Mouse (Mus musculus) regulatory T cell (primary cell): ENCODE measurements around the gene Ndufb4.
"Not testable (repeated sequence)": the region's sequence is repeated elsewhere in the genome, so short reads cannot be mapped to it uniquely, and the experiment has no call there.

Experiments
- in situ Hi-C: fragments of 300-600 bp; cut with MboI, MseI; formaldehyde crosslinking; loops from one replicate; pipeline ENCODE4 v1.15.1; 2025; ENCODE audit warnings: high pct_unique_total_duplicates

The Ndufb4 gene

DNA sequence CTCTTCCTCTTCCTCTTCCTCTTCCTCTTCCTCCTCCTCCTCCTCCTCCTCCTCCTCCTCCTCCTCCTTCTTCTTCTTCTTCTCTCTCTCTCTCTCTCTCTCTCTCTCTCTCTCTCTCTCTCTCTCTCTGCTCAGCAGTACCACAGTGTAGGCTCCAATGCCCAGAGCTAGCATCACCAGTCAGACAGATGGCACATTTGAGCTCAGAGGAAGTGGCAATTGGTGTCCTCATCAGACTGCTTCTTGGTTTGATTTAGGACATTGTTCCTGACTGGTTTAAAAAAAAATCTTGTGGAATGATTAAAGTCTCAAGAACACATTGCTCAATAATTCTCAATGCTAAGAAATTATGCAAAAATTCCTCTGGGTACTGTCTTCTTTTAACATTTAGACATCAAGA is 13.7 kb downstream of the Ndufb4 start:
- in situ Hi-C loops, result not testable (repeated sequence)

DNA sequence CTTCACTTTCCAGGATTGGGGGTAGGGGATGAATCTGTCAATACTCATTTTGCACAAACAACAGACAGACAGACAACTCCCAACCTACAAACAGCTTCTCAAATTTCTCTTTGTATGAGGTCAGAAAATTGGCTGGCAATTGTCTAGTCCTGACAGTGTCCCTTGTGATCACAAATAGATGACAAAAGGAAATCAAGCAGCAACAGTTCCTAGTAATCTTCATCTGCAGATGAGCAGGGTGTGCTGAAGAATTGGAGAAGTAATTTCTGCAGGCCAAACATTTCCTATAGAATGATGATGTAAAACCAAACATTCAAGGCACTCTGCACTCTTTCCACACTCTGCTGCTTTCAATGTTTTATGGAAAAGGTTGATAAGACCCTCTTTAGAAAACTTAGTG is 16.5 kb downstream of the Ndufb4 start:
- in situ Hi-C loops, result no loop called here

DNA sequence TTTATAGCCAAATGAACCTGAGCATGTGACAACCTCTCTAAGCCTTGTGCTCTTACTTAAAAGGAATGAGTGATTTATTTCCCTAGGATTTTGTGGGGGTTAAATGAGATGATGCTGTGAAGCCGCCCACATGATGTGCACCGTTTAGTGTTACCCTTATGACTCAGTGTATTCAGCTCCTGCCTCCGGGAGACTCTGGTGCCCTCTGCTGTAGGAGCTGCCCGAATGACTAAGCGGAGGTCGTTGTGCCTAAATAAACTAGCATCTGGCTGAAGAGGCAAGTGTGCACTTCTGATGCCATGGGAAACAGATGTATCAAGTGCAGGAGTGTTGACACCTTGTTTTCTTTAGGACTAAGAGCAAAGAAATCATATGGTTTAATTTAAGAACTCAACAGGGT is 18.1 kb downstream of the Ndufb4 start:
- in situ Hi-C loops, result no loop called here

DNA sequence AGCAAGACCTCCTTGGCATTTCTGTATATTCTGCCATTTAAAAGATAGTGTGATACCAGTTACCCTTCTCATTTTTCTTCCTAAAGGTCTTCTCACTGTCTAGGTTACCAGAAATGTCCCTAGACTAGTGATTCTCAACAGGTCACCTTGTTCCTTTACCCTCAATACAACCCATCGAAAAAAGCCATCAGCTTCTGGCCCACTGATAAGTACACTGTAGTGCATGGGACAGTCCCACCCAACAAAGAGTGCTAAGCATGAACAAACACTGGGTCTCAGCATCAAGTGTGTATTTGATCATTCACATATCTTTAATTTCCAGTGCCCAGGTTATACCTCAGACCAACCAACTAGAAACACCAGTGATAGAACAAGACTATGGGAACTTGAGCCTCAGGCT is 19.2 kb downstream of the Ndufb4 start:
- in situ Hi-C loops, result no loop called here

DNA sequence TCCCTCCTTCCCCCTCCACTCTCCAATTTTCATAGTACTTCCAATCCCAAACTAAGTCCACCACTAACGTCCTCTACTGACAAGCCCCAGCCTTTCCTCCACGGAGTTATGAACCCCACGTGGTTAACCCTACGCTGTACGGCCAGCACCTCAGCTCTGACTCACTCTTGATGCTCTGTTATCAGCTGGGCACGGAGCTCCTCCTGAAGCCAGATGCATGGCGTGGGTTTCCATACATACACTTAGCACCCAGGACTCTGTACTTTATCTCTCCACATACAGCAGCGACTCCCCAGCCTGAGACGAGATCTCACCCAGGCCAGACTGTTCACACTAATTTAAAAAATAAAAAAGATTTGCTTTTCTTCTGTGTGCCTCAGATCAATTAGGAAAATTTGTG is 19.7 kb downstream of the Ndufb4 start:
- in situ Hi-C loops, result no loop called here

DNA sequence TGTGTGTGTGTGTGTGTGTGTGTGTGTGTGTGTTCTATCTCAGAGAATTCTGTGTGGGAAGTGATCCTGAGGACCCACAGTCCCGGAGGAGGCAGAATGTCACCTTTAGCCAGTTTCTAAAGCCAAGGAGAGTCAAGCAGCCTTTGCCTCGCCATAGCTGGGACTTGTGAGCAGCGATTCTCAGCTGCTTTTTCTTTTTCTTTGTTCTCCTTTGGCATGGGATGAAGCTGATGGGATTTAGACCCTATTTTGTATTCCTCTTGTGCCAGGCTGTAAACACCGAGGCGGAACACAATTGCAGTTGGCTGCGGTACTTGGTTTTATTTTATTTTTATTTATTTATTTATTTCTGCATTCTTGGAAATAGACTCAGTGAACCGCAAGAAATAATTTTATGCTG is 25.2 kb downstream of the Ndufb4 start:
- in situ Hi-C loops, result no loop called here

DNA sequence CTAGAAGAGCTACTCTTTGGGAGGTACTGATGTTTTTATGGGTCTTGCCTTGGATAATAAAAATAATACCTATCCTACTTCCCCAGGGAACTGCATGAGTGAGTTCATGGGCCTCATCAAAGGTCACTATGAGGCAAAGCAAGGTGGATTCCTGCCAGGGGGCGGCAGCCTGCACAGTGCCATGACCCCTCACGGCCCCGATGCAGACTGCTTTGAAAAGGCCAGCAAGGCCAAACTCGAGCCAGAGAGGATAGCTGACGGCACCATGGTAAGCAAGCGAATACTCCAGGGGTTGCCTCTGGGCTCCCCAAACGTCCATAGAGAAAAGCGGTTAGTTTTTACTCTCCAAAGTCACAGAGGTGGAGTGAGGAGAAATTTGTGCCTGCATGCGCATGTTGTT is 25.9 kb downstream of the Ndufb4 start:
- in situ Hi-C loops, result no loop called here

- in situ Hi-C loops, result no loop called here
Observed at GRCm38 (mm10) chr16:37626388-37626949, 27.8 kb downstream of the Ndufb4 start.

- in situ Hi-C loops, result no loop called here
Observed at GRCm38 (mm10) chr16:37622919-37623318, 31.3 kb downstream of the Ndufb4 start.

DNA sequence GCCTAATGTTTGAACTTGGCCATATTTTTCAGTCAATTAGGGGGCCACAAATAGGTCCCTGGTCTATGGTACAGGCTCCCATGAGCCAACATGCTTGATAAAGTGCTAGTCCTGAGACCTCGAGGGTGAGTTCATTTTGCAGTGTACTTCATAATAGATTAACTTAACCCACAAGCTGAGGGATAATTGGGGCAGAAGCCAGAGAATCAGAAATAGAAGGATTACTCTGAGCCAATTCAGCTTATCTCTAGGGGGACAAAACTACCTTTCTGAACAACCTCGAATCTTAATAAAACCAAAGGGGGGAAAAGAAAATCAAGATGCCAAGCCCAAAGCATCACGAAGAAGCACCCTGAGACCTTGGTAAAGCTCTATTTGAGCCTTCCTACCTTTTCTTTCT is 31.9 kb downstream of the Ndufb4 start:
- in situ Hi-C loops, result no loop called here

GRCm38 (mm10) chr16:37617695-37618094 is 36.6 kb downstream of the Ndufb4 start:
- in situ Hi-C loops, result no loop called here

GRCm38 (mm10) chr16:37616104-37616503 is 38.1 kb downstream of the Ndufb4 start:
- in situ Hi-C loops, result no loop called here

DNA sequence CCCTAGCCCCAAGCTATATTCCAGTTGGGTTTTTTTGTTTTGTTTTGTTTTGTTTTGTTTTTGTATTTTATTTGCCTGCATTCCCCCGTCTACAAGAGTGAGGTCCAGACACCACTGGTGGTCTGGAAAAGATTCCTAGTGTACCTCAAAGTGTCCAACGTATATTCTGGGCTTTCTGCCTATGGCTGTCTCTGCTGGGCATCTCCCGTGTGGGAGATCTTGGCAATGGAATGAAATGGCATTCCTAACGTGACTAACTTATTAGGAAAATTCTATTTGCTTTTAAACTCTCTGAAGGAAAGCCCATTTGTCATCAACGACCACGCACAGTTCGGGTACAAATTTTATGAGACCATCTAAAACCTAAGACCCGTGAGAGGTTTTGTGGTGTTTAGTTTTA is 38.8 kb downstream of the Ndufb4 start:
- in situ Hi-C loops, result no loop called here

DNA sequence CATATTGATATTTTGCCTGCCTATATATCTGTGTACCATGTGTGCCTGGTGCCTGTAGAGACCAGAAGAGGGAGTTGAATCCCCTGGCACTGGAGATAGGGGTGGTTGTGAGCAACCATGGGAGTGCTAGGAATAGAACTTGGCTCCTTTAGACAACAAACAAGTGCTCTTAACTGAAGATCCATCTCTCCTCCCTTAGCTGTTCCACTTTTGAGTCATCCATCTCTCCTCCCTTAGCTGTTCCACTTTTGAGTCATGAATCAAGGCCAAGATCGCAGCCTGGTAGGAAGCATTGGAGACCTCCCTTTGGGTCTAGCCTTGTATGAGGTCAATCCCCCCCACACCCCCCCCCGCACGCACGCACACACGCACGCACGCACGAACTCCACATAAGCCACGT is 39.7 kb downstream of the Ndufb4 start:
- in situ Hi-C loops, result no loop called here

DNA sequence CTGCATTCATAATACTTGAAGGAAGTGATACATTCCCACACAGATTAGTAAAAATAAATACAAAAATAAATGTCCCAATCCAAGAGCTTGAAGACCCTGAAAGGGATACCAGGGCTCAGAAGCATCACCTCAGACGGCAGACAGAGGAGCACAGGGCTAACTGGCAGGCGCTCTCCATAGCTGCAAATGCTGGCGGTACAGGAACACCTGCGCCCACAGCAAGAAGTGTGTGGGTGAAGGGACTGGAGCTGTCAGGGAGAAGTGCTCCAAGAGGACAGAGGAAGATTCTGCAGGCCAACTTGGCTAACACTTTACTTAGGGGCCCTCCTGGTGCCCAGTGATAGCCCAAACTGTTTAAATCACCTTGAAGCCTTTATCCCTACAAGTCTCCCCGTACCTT is 42.2 kb downstream of the Ndufb4 start:
- in situ Hi-C loops, result no loop called here

- in situ Hi-C loops, result no loop called here
Observed at GRCm38 (mm10) chr16:37611072-37611471, 43.2 kb downstream of the Ndufb4 start.

DNA sequence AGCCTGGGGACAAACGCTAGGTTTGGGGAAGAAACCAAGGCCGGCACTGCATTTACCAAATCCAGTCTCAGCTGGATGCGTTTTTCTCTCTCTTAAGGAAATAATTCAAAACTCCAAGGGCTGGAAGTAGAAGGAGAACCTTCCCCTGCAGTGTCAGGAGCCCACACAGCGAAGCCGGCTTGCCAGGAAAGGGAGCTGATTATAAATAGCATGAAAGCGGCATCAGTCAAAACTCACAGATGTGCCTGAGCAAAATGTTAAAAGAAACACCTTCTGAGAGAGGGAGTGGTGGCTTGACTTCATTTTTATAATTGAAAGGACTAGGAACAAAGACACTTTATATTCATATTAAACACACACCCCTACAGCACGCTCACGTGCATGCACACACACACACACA is 43.9 kb downstream of the Ndufb4 start:
- in situ Hi-C loops, result no loop called here

GRCm38 (mm10) chr16:37604243-37604642 is 50.0 kb downstream of the Ndufb4 start:
- in situ Hi-C loops, result no loop called here

DNA sequence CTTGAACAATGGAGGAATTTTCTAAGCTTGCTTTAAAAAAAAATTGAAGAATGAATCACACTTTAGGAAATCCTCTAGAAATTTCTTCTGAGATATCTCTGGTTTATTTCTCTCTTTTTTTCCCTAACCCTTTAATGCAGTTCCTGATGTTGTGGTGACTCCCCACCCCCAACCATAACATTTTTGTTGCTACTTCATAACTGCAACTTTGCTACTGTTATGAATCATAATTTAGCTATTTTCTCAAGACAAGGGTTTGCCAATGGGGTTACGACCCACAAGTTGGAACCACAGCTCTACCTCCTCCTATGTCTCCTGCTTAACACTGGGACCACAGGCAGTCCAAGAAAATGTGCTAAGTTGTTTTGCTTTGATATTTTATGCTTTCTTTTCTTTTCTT is 50.8 kb downstream of the Ndufb4 start:
- in situ Hi-C loops, result no loop called here

GRCm38 (mm10) chr16:37599326-37599725 is 54.9 kb downstream of the Ndufb4 start:
- in situ Hi-C loops, result no loop called here

DNA sequence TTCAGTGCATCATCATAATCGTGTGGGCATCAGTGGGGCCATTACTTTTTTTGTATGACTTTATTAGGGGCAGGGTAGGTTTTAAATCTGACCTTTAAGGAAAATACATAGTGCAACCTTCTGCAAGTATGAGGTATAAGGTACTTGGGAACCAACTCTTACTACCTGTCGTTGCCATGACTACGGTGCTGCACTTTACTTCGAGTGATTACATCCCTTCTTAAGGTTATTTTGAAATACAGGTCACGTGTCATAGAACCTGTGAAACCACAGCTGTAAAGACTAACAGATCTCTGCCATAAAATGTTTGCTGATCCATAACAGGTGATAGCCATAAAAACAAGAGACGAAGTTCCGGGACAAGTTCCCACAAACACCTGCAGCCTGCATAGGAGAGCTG is 55.8 kb downstream of the Ndufb4 start:
- in situ Hi-C loops, result no loop called here

DNA sequence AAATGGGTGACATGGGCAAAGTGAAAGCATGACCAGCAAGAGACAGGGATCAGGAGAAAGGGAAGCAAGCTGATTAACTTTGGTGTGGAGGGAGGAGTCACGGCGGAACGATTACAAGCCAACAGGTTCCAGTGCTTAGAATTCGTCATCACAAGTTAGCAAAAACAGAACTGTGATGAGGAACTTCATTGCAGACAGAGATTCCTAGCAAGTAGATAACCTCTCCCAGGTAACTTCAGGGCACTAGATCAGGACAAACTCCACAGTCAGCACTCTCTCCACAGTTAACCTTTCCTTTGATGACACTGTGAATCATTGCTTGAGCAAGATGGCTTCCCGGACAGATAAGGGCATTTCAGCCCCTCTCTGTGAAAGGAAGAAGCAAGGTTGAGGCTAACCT is 56.8 kb downstream of the Ndufb4 start:
- in situ Hi-C loops, result no loop called here
